Mouse (Mus musculus): ENCODE data around the gene Stx19.
A peak's percentile ranks its signal among the peaks of the same experiment; 100 is the strongest.

The Stx19 gene

GRCm38 (mm10) chr16:62846498-62847312 lies 32.2 kb downstream of the Stx19 start, which contains the start of gene Arl13b:
Gene Arl13b, minus strand, starts transcription at chr16:62847040.
- DNase-seq (ENCODE audit: low read depth, low spot score) = peak; percentile 95

- DNase-seq (ENCODE audit: low read depth, low spot score) = no peak
These were observed 38.2 kb downstream of the Stx19 start for GRCm38 (mm10) chr16:62852464-62853252.

GRCm38 (mm10) chr16:62853611-62854126 lies 39.2 kb downstream of the Stx19 start:
- DNase-seq (ENCODE audit: low read depth, low spot score) = no peak

GRCm38 (mm10) chr16:62854191-62855068 lies 40.0 kb downstream of the Stx19 start, which contains the start of gene Pros1:
Gene Pros1, plus strand, starts transcription at chr16:62854307.
- DNase-seq (ENCODE audit: low read depth, low spot score) = no peak

GRCm38 (mm10) chr16:62855385-62855784 lies 40.9 kb downstream of the Stx19 start:
- no peak for DNase-seq (ENCODE audit: low read depth, low spot score)

GRCm38 (mm10) chr16:62856273-62856672 lies 41.8 kb downstream of the Stx19 start:
- no peak for DNase-seq (ENCODE audit: low read depth, low spot score)

GRCm38 (mm10) chr16:62857498-62857897 lies 43.0 kb downstream of the Stx19 start:
- no peak for DNase-seq (ENCODE audit: low read depth, low spot score)

GRCm38 (mm10) chr16:62858018-62858417 lies 43.5 kb downstream of the Stx19 start:
- DNase-seq (ENCODE audit: low read depth, low spot score) = no peak

- no peak for DNase-seq (ENCODE audit: low read depth, low spot score)
These were observed 45.7 kb downstream of the Stx19 start for GRCm38 (mm10) chr16:62860140-62860539.

GRCm38 (mm10) chr16:62861455-62861854 lies 47.0 kb downstream of the Stx19 start:
- DNase-seq (ENCODE audit: low read depth, low spot score) = no peak

- DNase-seq (ENCODE audit: low read depth, low spot score) = no peak
These were observed 58.2 kb downstream of the Stx19 start for GRCm38 (mm10) chr16:62872688-62873117.

- DNase-seq (ENCODE audit: low read depth, low spot score) = no peak
These were observed 58.7 kb downstream of the Stx19 start for GRCm38 (mm10) chr16:62873180-62873579.

Data from brain, embryonic 18.5 days (tissue).